Mouse (Mus musculus) limb, embryonic 11.5 days (tissue): ENCODE data around the gene St6galnac4. TPM values are rescaled to one million over a fixed set of nuclear protein-coding genes. Genes with fewer than 3 reads are reported as not detected.

ENCODE experiments used
- ATAC-seq: fragments of 200-750 bp; cut with Nextera tagmentation; 2 replicates; pipeline ENCODE4 v1.8.0; 2017; ENCODE audit warnings: low read depth; ENCODE audit not compliant: insufficient number of reproducible peaks, low FRiP score, low TSS enrichment
- DNase-seq: peaks from one replicate; pipeline ENCODE4 v3.0.0-alpha.2; 2015; ENCODE audit warnings: low spot score
- H3K27ac ChIP-seq: fragments of 300-500 bp; sonication (generic); replicated peaks from 2 replicates; pipeline ENCODE4 v1.5.1; 2014; ENCODE audit warnings: low read depth, mild to moderate bottlenecking, low read length
- H3K27me3 ChIP-seq: fragments of 300-500 bp; sonication (generic); 2 replicates; pipeline ENCODE4 v1.6.1; 2014; ENCODE audit warnings: mild to moderate bottlenecking, low read length, mixed read lengths; ENCODE audit not compliant: control insufficient read depth, insufficient read depth
- H3K36me3 ChIP-seq: fragments of 300-500 bp; sonication (generic); 2 replicates; pipeline ENCODE4 v1.6.1; 2014; ENCODE audit warnings: mild to moderate bottlenecking, low read length, moderate library complexity, mixed read lengths; ENCODE audit not compliant: control insufficient read depth, insufficient read depth
- H3K4me1 ChIP-seq: fragments of 300-500 bp; sonication (generic); 2 replicates; pipeline ENCODE4 v1.6.1; 2014; ENCODE audit warnings: low read length, mixed read lengths; ENCODE audit not compliant: control insufficient read depth, insufficient read depth
- H3K4me2 ChIP-seq: fragments of 300-500 bp; sonication (generic); 2 replicates; pipeline ENCODE4 v1.6.1; 2014; ENCODE audit warnings: low read depth, mild to moderate bottlenecking, moderate library complexity; ENCODE audit not compliant: severe bottlenecking
- H3K4me3 ChIP-seq: fragments of 300-500 bp; sonication (generic); 2 replicates; pipeline ENCODE4 v1.5.1; 2014; ENCODE audit warnings: low read depth, low read length
- H3K9ac ChIP-seq: fragments of 300-500 bp; sonication (generic); 2 replicates; pipeline ENCODE4 v1.6.1; 2014; ENCODE audit warnings: mild to moderate bottlenecking, low read length
- H3K9me3 ChIP-seq: fragments of 300-500 bp; sonication (generic); 2 replicates; pipeline ENCODE4 v1.6.1; 2016; ENCODE audit warnings: low read length; ENCODE audit not compliant: control insufficient read depth
- WGBS: fragments of 180-500 bp; shearing (Covaris S2); extraction: QIAGEN DNeasy Blood & Tissue Kit; methylation state at CpG from one replicate; pipeline ENCODE4 v1.1.7; 2014; 5-methylcytosine and 5-hydroxymethylcytosine counted together
- polyA plus RNA-seq: library from polyadenylated mRNA; unstranded; fragments of >200 nt; fragmentation: Nextera tagmentation; extraction: Ambion mirVana; gene quantifications from 2 replicates; pipeline ENCODE4 v1.2.1, GENCODE M21; 2014

The St6galnac4 gene
- polyA plus RNA-seq, 1 experiment from 2014 or later, result 21.2 TPM

GRCm38 (mm10) chr2:32587731-32588321, 931 bp downstream of the St6galnac4 start:
- Histone ChIP-seq H3K4me1 (peaks cover 13% of the 10 kb centered on the region), H3K4me3 (peak overlapping the region; percentile 52), H3K4me2 (peak overlapping the region; percentile 61), H3K27me3 (no peaks in the 10 kb centered on the region), H3K27ac (no peak overlapping the region), H3K9ac (peak overlapping the region; percentile 72), H3K36me3 (no peaks in the 10 kb centered on the region), H3K9me3 (no peaks in the 10 kb centered on the region)
- ATAC-seq (no peak), DNase-seq (no peak)
- 19% methylated on average over 9 of the region's 9 CpGs for whole genome bisulfite sequencing

- WGBS, result 75% methylated on average over 11 of the region's 11 CpGs
- H3K36me3 ChIP-seq, result no peaks in the 10 kb centered on the region
- no peaks in the 10 kb centered on the region for H3K27me3 ChIP-seq
- H3K9ac ChIP-seq, result no peak overlapping the region
- no peak overlapping the region for H3K4me2 ChIP-seq
- H3K4me1 ChIP-seq, result peaks cover 9% of the 10 kb centered on the region
- ATAC-seq (no peak), DNase-seq (no peak)
- H3K9me3 ChIP-seq, result no peaks in the 10 kb centered on the region
- no peak overlapping the region for H3K27ac ChIP-seq
- no peak overlapping the region for H3K4me3 ChIP-seq
These were observed 2.4 kb downstream of the St6galnac4 start for GRCm38 (mm10) chr2:32589213-32589795.

- Histone ChIP-seq H3K4me1 (peaks cover 9% of the 10 kb centered on the region), H3K4me3 (no peak overlapping the region)
These were observed 3.3 kb downstream of the St6galnac4 start for GRCm38 (mm10) chr2:32590224-32590623.

GRCm38 (mm10) chr2:32591249-32591648, 4.4 kb downstream of the St6galnac4 start:
- no peak for DNase-seq
- H3K27me3 ChIP-seq, result no peaks in the 10 kb centered on the region
- no peak overlapping the region for H3K4me3 ChIP-seq
- H3K9ac ChIP-seq, result no peak overlapping the region
- peaks cover 9% of the 10 kb centered on the region for H3K4me1 ChIP-seq
- WGBS, result 77% methylated on average over 6 of the region's 6 CpGs
- peaks cover 2% of the 10 kb centered on the region; the same call in 1 of the 2 replicates for H3K36me3 ChIP-seq
- no peak overlapping the region for H3K4me2 ChIP-seq
- ATAC-seq, result no peak
- H3K9me3 ChIP-seq, result no peaks in the 10 kb centered on the region
- no peak overlapping the region for H3K27ac ChIP-seq

More at GRCm38 (mm10) chr2:32590224-32590623, 3.3 kb downstream of the St6galnac4 start:
- no peaks in the 10 kb centered on the region for H3K36me3 ChIP-seq
- no peak overlapping the region for H3K27ac ChIP-seq
- H3K27me3 ChIP-seq, result no peaks in the 10 kb centered on the region
- DNase-seq, result no peak
- H3K9ac ChIP-seq, result no peak overlapping the region
- H3K4me2 ChIP-seq, result no peak overlapping the region
- 79% methylated on average over 10 of the region's 10 CpGs for WGBS
- no peaks in the 10 kb centered on the region for H3K9me3 ChIP-seq
- ATAC-seq, result no peak

- Histone ChIP-seq H3K27ac (no peak overlapping the region), H3K9me3 (no peaks in the 10 kb centered on the region), H3K27me3 (no peaks in the 10 kb centered on the region), H3K4me2 (no peak overlapping the region), H3K36me3 (peaks cover 2% of the 10 kb centered on the region; the same call in 1 of the 2 replicates), H3K4me1 (no peaks in the 10 kb centered on the region), H3K9ac (no peak overlapping the region), H3K4me3 (no peak overlapping the region)
- WGBS, result 92% methylated on average over 13 of the region's 13 CpGs
- no peak for DNase-seq
- ATAC-seq, result no peak
These were observed 9.8 kb downstream of the St6galnac4 start for GRCm38 (mm10) chr2:32596725-32597124.

- peaks cover 2% of the 10 kb centered on the region; the same call in 1 of the 2 replicates for H3K36me3 ChIP-seq
These were observed 10.4 kb downstream of the St6galnac4 start for GRCm38 (mm10) chr2:32597248-32597647.

GRCm38 (mm10) chr2:32597699-32598098, 10.8 kb downstream of the St6galnac4 start:
- H3K4me1 ChIP-seq, result no peaks in the 10 kb centered on the region
- no peak overlapping the region for H3K27ac ChIP-seq
- ATAC-seq, result no peak
- no peaks in the 10 kb centered on the region for H3K27me3 ChIP-seq
- no peak overlapping the region for H3K4me3 ChIP-seq
- no peak overlapping the region for H3K9ac ChIP-seq
- no peak overlapping the region for H3K4me2 ChIP-seq
- peaks cover 2% of the 10 kb centered on the region; the same call in 1 of the 2 replicates for H3K36me3 ChIP-seq
- H3K9me3 ChIP-seq, result no peaks in the 10 kb centered on the region
- WGBS, result 85% methylated on average over 5 of the region's 5 CpGs
- DNase-seq, result no peak

More at GRCm38 (mm10) chr2:32597248-32597647, 10.4 kb downstream of the St6galnac4 start:
- Histone ChIP-seq H3K9ac (no peak overlapping the region), H3K4me3 (no peak overlapping the region), H3K27me3 (no peaks in the 10 kb centered on the region), H3K4me1 (no peaks in the 10 kb centered on the region), H3K4me2 (no peak overlapping the region), H3K27ac (no peak overlapping the region), H3K9me3 (no peaks in the 10 kb centered on the region)
- WGBS, result 88% methylated on average over 5 of the region's 5 CpGs
- no peak for DNase-seq
- ATAC-seq, result no peak

- Histone ChIP-seq H3K36me3 (peaks cover 2% of the 10 kb centered on the region; the same call in 1 of the 2 replicates), H3K27ac (no peak overlapping the region), H3K27me3 (no peaks in the 10 kb centered on the region), H3K4me3 (no peak overlapping the region), H3K9me3 (no peaks in the 10 kb centered on the region), H3K4me1 (no peaks in the 10 kb centered on the region), H3K9ac (no peak overlapping the region), H3K4me2 (no peak overlapping the region)
- WGBS, result 89% methylated on average over 8 of the region's 8 CpGs
- no peak for ATAC-seq
- no peak for DNase-seq
These were observed 11.6 kb downstream of the St6galnac4 start for GRCm38 (mm10) chr2:32598506-32598905.
